Mouse (Mus musculus) kidney, postnatal 0 days (tissue): Measurements from ENCODE around the gene Fnbp1l. TPM values are rescaled to one million over a fixed set of nuclear protein-coding genes. Genes with fewer than 3 reads are reported as not detected.

Source experiments
- ATAC-seq: fragments of 200-750 bp; cut with Nextera tagmentation; replicated peaks from 2 replicates; pipeline ENCODE4 v1.8.0; 2017; ENCODE audit warnings: low read depth, moderate number of reproducible peaks, moderate TSS enrichment, moderate library complexity; ENCODE audit not compliant: low FRiP score
- DNase-seq: peaks from one replicate; pipeline ENCODE4 v3.0.0-alpha.2; 2016; ENCODE audit warnings: low spot score
- H3K27ac ChIP-seq: fragments of 300-500 bp; sonication (generic); 2 replicates; pipeline ENCODE4 v1.5.1; 2014; ENCODE audit warnings: mild to moderate bottlenecking
- H3K27me3 ChIP-seq: fragments of 300-500 bp; sonication (generic); 2 replicates; pipeline ENCODE4 v1.6.1; 2014; ENCODE audit warnings: low read length, mixed read lengths; ENCODE audit not compliant: insufficient read depth
- H3K36me3 ChIP-seq: fragments of 300-500 bp; sonication (generic); 2 replicates; pipeline ENCODE4 v1.6.1; 2014; ENCODE audit warnings: low read length, mixed read lengths; ENCODE audit not compliant: insufficient read depth
- H3K4me1 ChIP-seq: fragments of 300-500 bp; sonication (generic); replicated peaks from 2 replicates; pipeline ENCODE4 v1.6.1; 2014; ENCODE audit warnings: antibody characterized with exemption, low read length, mixed read lengths; ENCODE audit not compliant: insufficient read depth
- H3K4me2 ChIP-seq: fragments of 300-500 bp; sonication (generic); 2 replicates; pipeline ENCODE4 v1.6.1; 2014; ENCODE audit warnings: mild to moderate bottlenecking, low read length, moderate library complexity, mixed read lengths
- H3K4me3 ChIP-seq: fragments of 300-500 bp; sonication (generic); replicated peaks from 2 replicates; pipeline ENCODE4 v1.5.1; 2014; ENCODE audit warnings: low read depth, low read length
- H3K9ac ChIP-seq: fragments of 300-500 bp; sonication (generic); 2 replicates; pipeline ENCODE4 v1.6.1; 2014; ENCODE audit warnings: low read depth, low read length
- H3K9me3 ChIP-seq: fragments of 300-500 bp; sonication (generic); replicated peaks from 2 replicates; pipeline ENCODE4 v1.6.1; 2016; ENCODE audit warnings: low read length, inconsistent platforms, mixed read lengths
- CTCF ChIP-seq: IDR thresholded peaks from 2 replicates; pipeline ENCODE4 v1.5.1; 2016; ENCODE audit warnings: antibody characterized with exemption, low read depth, mild to moderate bottlenecking, moderate library complexity
- WGBS: fragments of 180-500 bp; shearing (Covaris S2); extraction: QIAGEN DNeasy Blood & Tissue Kit; methylation state at CpG from one replicate; pipeline ENCODE4 v1.1.7; 2014; 5-methylcytosine and 5-hydroxymethylcytosine counted together
- polyA plus RNA-seq: library from polyadenylated mRNA; unstranded; fragments of >200 nt; fragmentation: Nextera tagmentation; extraction: Ambion mirVana; gene quantifications from 2 replicates; pipeline ENCODE4 v1.2.1, GENCODE M21; 2015

Gene Fnbp1l
- polyA plus RNA-seq, 1 experiment from 2014 or later, result 35.5 TPM

- Histone ChIP-seq H3K4me2 (peak overlapping the region; percentile 8; the same call in 1 of the 2 replicates), H3K27me3 (no peaks in the 10 kb centered on the region), H3K4me1 (peaks cover 20% of the 10 kb centered on the region; the same call in 1 of the 2 replicates), H3K9me3 (no peaks in the 10 kb centered on the region), H3K27ac (peak overlapping the region; percentile 89), H3K4me3 (no peak overlapping the region), H3K36me3 (no peaks in the 10 kb centered on the region), H3K9ac (no peak overlapping the region)
- DNase-seq (no peak), ATAC-seq (no peak)
- TF ChIP-seq CTCF, result no peak
- 91% methylated on average over 16 of the region's 16 CpGs for WGBS
These were observed 106.7 kb downstream of the Fnbp1l start for GRCm38 (mm10) chr3:122512725-122513375.

GRCm38 (mm10) chr3:122511721-122512619 lies 107.5 kb downstream of the Fnbp1l start:
- no peak for TF ChIP-seq CTCF
- Histone ChIP-seq H3K27me3 (no peaks in the 10 kb centered on the region), H3K27ac (peak overlapping the region; percentile 89), H3K4me2 (peak overlapping the region; percentile 8), H3K9me3 (no peaks in the 10 kb centered on the region), H3K9ac (no peak overlapping the region), H3K36me3 (no peaks in the 10 kb centered on the region), H3K4me1 (peaks cover 16% of the 10 kb centered on the region; the same call in 1 of the 2 replicates), H3K4me3 (no peak overlapping the region)
- DNase-seq (no peak), ATAC-seq (0 out of 2 replicates have a peak, but pooled peaks have one; percentile 5)
- 66% methylated on average over 14 of the region's 14 CpGs for WGBS

GRCm38 (mm10) chr3:122510932-122511331 lies 108.6 kb downstream of the Fnbp1l start:
- Histone ChIP-seq H3K9ac (no peak overlapping the region), H3K4me2 (no peak overlapping the region), H3K36me3 (no peaks in the 10 kb centered on the region), H3K27ac (peak overlapping the region; percentile 89), H3K27me3 (no peaks in the 10 kb centered on the region), H3K9me3 (no peaks in the 10 kb centered on the region), H3K4me1 (peaks cover 16% of the 10 kb centered on the region; the same call in 1 of the 2 replicates), H3K4me3 (no peak overlapping the region)
- no peak for DNase-seq
- TF ChIP-seq CTCF, result no peak
- ATAC-seq, result no peak
- 43% methylated on average over 10 of the region's 10 CpGs for WGBS

GRCm38 (mm10) chr3:122510240-122510750 lies 109.2 kb downstream of the Fnbp1l start:
- no peak overlapping the region; the same call in 1 of the 2 replicates for H3K4me2 ChIP-seq
- peaks cover 16% of the 10 kb centered on the region; the same call in 1 of the 2 replicates for H3K4me1 ChIP-seq
- 59% methylated on average over 14 of the region's 14 CpGs for WGBS
- no peak overlapping the region; the same call in 1 of the 2 replicates for H3K9ac ChIP-seq
- H3K9me3 ChIP-seq, result no peaks in the 10 kb centered on the region
- TF ChIP-seq CTCF, result no peak
- H3K36me3 ChIP-seq, result no peaks in the 10 kb centered on the region
- no peak overlapping the region for H3K4me3 ChIP-seq
- H3K27ac ChIP-seq, result peak overlapping the region; percentile 89
- H3K27me3 ChIP-seq, result no peaks in the 10 kb centered on the region
- no peak for DNase-seq
- ATAC-seq, result 0 out of 2 replicates have a peak, but pooled peaks have one; percentile 5

- H3K4me3 ChIP-seq, result no peak overlapping the region
- H3K27me3 ChIP-seq, result no peaks in the 10 kb centered on the region
- no peak for TF ChIP-seq CTCF
- ATAC-seq (peak; percentile 76), DNase-seq (peak; percentile 50)
- H3K27ac ChIP-seq, result peak overlapping the region; percentile 89
- peaks cover 20% of the 10 kb centered on the region; the same call in 1 of the 2 replicates for H3K4me1 ChIP-seq
- 0 out of 2 replicates have a peak, but pooled peaks cover 5% of the 10 kb centered on the region for H3K36me3 ChIP-seq
- H3K9me3 ChIP-seq, result no peaks in the 10 kb centered on the region
- WGBS, result 36% methylated on average over 11 of the region's 11 CpGs
- no peak overlapping the region for H3K4me2 ChIP-seq
- H3K9ac ChIP-seq, result no peak overlapping the region; the same call in 1 of the 2 replicates
These were observed 109.8 kb downstream of the Fnbp1l start for GRCm38 (mm10) chr3:122509534-122510239.
